ENCODE assay signal across 1 mouse cellular context in genomic region chr1:87327165-87327861, GRCm38 (mm10).
TF ChIP-seq lines count a peak whose summit lies in the region.

No protein-coding gene starts in this region.

TF ChIP-seq in MEL, 35 proteins besides CTCF, POLR2A, EP300 and RAD21 (continued from another document):
- TF ChIP-seq TAL1 (IDR thresholded peaks at IDR 0.05; ENCODE audit: low read length), result no peak
